Mouse (Mus musculus): ENCODE data around the gene Sh3rf3. TPM values are rescaled to one million over a fixed set of nuclear protein-coding genes. Genes with fewer than 3 reads are reported as not detected.

The Sh3rf3 gene
- total RNA-seq, 1 experiment from 2014 or later: 0.82 TPM

DNA sequence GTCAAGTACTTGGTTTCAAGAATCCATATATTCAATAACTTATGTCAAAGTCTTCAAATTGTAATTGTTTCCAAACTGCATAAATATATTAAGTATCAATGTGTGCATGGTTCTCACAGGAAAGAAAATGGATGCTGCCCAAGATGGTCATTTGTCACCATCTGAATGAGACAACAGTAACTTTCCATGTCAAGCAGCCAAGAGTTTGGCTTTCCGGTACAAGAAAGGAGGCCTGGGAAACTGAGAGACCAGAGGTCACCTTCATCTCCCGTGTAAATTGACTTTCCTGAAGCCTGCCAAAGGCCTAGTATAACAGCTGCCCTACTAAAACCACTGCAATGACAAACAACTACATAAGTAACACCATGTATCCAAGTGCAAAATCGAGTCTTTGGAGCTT, 369.1 kb downstream of the Sh3rf3 start:
- DNase-seq: no peak

Small RNA genes lying within 50 kb of the gene (microRNA-seq; reads per million reads assigned to microRNA genes)
- 0 reads per million in 2 experiments for gene Gm27672

Other genes with a start within 250 kb of the Sh3rf3 start
- gene Edar, start 137.7 kb upstream of the Sh3rf3 start, total RNA-seq (2021): 0.21 and 0.24 TPM in 2 replicates
- not detected in 2 replicates for gene Gm17542, start 95.1 kb upstream of the Sh3rf3 start, total RNA-seq (2021)